Mouse (Mus musculus) granulocyte monocyte progenitor cell, adult 5-6 weeks (primary cell): ENCODE measurements around the gene Zfhx3. TPM values are rescaled to one million over a fixed set of nuclear protein-coding genes. Genes with fewer than 3 reads are reported as not detected.
A peak's percentile ranks its signal among the peaks of the same experiment; 100 is the strongest.

Source experiments
- ATAC-seq: replicated peaks from 2 replicates; pipeline ENCODE4 v1.8.0; 2016; ENCODE audit warnings: mild to moderate bottlenecking, moderate TSS enrichment, inconsistent platforms; ENCODE audit not compliant: poor library complexity, severe bottlenecking
- total RNA-seq, 2 experiments: library from RNA; stranded (forward) in 1 of 2; stranded (reverse) in 1 of 2; fragments of 200-712, 200-1000 nt in 1 of 2; fragments of >200 nt in 1 of 2; fragmentation: Nextera tagmentation in 1 of 2; gene quantifications; 2 replicates each; pipeline ENCODE4 v1.2.3; 2014 to 2017

Gene Zfhx3
- total RNA-seq, 2 experiments from 2014 or later = 0.31 to 0.41 TPM

DNA sequence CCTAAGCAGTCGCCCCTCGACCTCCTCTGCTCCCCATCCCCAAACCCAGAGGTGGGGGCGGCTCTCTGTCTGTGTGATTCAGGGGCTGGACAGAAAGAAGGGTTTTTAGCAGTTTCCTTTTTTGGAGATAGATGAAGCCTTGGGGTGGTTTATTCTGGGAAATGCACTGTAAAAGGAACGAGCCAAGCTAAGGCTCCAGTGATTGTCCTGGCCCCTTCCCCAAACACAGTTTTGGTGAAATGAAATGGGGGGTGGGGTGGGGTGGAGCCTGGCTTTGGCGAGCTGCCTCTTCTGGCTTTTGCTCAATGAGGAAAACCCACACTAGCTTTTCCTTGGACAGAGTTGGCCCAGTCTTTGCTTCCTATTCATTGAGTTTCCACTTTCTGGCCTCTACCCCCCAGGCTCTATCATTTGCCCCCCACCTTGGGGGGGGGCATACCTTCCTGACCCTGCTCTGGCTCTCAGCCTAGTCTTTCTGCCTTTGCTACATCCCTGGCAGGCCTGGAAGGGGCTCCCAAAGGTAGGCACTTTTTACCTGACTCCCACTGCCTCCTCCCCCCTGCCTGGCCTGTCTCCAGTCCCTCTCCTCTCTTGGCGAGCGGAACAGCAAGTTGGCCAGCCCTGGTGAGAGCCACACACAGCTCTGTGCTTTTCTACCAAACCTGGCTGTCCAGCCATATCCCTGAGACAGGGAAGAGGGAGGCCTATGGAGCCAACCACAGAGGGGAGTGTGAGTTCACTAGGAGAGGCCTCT is 955.1 kb downstream of the Zfhx3 start:
- ATAC-seq = no peak

DNA sequence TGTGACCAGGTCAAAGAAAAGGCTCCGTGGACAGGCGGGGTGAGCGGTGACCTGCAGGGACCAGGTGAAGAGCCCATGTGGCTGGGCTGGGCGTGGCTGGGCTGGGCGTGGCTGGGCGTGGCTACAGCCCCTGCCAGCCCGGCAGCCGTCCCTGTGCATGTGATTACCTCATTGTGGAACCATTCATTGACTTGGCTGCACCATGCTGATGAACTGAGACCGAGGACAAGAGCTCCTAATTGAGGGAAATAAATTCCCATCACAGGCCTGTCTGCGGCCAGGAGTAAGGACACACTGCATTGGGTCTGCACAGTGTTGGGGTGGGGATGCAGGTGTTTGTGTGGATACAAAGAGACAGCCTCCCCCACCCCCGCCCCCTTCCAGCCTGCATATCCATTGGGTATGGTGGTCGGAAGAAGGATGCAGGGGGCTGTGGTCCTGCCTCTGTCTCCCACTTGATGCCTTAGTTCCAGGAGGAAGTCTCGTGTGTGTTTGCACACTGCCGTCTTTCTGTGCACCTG is 956.9 kb downstream of the Zfhx3 start:
- no peak for ATAC-seq

- ATAC-seq = no peak
Measured at GRCm38 (mm10) chr8:108900541-108900940, 958.1 kb downstream of the Zfhx3 start.

GRCm38 (mm10) chr8:108901208-108901607 is 958.8 kb downstream of the Zfhx3 start:
- ATAC-seq = no peak

- no peak for ATAC-seq
Measured at GRCm38 (mm10) chr8:108903550-108903949, 961.1 kb downstream of the Zfhx3 start.

DNA sequence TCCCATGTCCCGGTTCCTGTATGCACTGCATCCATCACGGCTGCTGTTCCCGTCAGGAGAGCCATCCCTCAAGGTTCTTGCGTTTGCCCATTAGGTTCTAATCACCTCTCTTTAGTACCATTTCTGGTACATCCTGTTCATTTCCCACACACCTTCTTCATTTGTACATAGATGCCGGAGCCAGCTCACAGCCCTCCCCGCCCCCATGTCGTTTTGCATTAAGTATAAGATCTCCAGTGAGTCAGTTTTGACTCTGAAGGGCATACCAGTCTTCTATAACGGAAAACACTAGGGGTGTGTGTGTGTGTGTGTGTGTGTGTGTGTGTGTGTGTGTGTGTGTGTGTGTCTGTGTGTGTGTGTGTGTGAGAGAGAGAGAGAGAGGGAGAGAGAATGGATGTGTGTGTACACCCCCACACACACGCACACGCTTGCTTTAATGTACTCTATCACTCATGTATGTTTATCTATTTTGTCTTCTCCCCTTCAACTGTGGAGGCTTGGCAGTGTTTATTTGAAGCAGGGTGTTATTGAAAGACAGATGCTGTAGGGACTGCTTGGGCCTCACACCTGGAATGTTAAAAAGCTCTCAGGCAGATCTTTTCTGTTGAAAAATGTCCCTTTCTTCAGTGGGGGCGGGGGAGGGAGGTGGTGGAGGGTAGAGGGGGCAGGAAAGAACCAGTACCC is 962.0 kb downstream of the Zfhx3 start:
- ATAC-seq = no peak

- no peak for ATAC-seq
Measured at GRCm38 (mm10) chr8:108908066-108908465, 965.6 kb downstream of the Zfhx3 start.

DNA sequence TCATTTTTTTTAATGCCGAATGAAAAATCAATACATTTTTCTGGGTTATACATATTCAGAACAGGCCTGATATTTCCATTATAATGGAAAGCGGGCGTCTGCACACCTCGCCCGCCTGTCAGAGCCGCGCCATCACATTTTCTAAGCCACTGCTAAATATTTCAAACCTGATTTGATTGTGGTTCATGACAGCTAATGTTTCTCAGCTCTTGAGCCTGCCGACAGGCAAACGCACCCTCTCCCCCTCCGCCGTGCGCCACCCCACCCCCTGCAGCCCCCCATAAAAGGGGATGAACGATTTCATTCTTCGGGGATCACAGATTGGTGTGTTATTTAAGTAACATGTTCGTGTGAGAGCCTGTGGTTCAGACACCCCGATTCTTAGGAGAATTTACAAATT is 966.1 kb downstream of the Zfhx3 start:
- ATAC-seq = no peak

DNA sequence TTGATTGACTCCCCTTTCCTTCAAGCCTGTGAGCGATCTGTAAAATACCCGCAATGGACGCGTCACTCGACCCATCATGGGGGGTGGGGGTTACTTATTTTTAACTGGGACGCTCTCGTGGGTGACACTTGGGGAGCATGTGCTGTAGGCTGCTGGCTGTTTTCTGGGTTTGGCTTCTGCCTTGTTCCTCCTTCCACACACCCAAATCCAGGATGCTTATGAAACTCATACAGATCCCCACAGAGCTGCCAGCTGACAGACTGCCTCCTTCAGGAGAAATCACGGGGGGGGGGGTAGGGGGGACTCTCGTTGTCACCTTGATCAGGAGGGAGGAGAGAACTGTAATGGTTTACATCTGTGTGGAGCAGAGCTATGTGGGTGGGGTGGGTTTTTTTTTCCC is 966.6 kb downstream of the Zfhx3 start:
- ATAC-seq = no peak

DNA sequence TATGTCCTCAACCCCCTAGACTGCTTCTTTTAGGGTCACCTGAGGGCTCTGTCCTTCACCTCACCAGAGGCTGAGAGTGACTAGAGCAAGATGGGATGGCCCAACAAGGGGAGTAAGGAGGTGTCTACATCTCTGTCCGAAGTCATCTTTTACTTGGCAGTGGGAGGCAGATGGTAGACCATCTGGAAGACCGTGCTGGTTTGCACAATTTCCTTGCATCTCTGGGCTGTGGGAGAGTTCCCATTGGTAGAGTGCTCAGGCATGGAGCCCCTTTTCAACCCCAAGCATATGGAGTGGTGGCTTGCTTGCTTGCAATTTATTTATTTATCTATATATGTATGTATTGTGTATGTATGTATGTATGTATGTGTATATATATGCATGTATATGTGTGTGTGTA is 967.0 kb downstream of the Zfhx3 start:
- peak; percentile 10; the same call in 1 of the 2 replicates for ATAC-seq

DNA sequence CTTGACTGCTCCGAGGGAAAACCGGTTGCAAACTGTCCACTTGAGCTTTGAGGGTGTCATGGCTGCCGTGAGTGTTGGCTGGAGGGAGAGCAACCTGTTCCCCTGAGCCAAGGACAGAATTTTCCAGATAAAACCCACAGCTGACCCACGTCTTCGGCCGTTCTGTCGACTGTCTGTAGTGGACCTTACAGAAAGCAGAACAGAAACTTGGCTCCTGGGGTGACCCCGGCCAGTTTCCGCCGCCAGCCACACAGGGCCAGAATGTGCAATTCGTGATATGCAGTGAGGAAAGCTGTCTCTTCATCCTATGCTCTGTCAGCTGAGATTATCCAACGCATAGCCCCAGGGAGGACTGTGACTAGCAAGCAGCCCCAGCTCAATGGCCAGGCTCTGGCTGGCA is 968.4 kb downstream of the Zfhx3 start:
- peak; percentile 59 for ATAC-seq

DNA sequence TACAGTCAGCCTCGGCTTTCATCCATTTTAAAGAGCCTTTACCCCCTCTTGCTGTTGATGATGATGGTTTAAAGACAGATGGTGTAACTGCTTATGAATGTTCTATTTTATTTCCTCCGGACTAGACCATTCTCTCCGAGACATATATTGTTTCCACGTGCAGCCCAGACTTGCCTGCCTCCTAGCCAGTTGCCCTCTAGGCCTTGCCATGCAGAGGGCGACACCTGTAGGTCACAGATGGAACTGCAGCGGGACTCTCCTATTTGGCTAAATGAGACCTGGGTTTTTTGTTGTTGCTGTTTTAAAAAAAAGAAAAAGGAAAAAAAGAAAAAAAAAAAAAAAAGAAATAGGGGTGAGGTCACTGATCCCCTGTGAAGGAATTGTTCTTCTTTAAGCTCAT is 969.1 kb downstream of the Zfhx3 start:
- peak; percentile 86 for ATAC-seq

- no peak for ATAC-seq
Measured at GRCm38 (mm10) chr8:108912998-108913397, 970.6 kb downstream of the Zfhx3 start.

GRCm38 (mm10) chr8:108915425-108915824 is 973.0 kb downstream of the Zfhx3 start:
- ATAC-seq = peak; percentile 21; the same call in 1 of the 2 replicates

- no peak for ATAC-seq
Measured at GRCm38 (mm10) chr8:108915876-108916275, 973.4 kb downstream of the Zfhx3 start.

DNA sequence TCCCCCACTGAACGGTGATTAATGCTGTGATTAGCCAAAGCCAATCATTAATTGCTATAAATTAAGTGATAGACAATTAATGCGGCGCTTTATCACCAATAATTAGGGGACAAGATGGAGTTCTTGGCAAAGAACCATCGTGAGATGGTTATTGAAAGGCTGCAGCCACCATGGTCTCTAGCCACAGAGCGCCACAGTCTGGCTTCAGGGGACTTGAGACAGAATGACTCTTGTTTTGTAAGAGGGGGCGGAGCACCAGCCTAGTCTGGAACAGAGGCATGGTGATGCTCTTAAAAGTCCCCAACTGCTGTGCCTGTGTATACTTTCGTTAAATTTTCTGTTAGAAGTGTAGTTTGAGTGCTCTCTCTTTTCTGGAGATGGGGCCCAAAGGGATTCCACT is 977.7 kb downstream of the Zfhx3 start:
- ATAC-seq = no peak

GRCm38 (mm10) chr8:108923161-108923560 is 980.7 kb downstream of the Zfhx3 start:
- no peak for ATAC-seq

- no peak for ATAC-seq
Measured at GRCm38 (mm10) chr8:108924526-108924925, 982.1 kb downstream of the Zfhx3 start.

DNA sequence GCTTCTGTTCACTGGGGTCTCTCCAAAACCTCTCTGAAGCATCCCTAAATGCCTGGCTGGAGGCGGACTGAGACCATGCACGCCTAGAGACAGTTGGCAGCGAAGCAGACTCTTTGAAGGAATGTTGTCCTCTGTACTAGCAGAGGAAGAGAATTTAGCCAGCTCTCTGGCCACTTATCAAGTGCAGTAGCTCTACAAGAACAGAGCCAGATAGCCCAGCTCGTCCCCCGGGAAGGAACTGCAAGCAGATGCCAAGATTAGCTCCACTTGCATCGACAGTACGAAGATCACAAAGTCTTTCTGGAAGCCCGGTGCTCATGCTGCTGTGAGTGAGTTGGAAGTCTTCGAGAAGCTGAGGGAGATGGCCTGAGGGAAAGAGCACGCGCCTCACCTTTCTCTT is 983.7 kb downstream of the Zfhx3 start:
- ATAC-seq = no peak

- ATAC-seq = no peak
Measured at GRCm38 (mm10) chr8:108930635-108931034, 988.2 kb downstream of the Zfhx3 start.

GRCm38 (mm10) chr8:108931837-108932236 is 989.4 kb downstream of the Zfhx3 start:
- ATAC-seq = no peak

DNA sequence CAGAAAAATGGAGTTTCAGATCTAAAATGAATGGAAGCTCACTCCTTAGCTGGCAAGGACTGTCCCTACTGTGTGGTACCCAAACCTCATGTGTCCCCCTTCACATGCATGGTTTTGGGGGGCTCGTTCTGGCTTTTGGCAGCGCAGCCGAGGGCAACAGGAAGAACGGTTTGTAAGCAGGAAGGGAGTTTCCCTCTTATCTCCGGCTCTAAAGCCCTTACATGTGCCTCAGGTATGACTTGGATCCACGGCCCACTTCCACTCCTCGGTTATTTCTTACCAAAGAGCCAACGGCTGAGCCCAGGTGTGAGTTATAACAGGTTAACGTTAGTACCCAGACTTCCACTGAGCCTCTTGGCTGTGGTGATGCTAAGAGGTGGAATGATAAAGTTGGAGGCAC is 990.3 kb downstream of the Zfhx3 start:
- ATAC-seq = no peak
